Mouse (Mus musculus): ENCODE results near the gene Apex1.
"Not testable (repeated sequence)": the region's sequence is repeated elsewhere in the genome, so short reads cannot be mapped to it uniquely, and the experiment has no call there.

The Apex1 gene

DNA sequence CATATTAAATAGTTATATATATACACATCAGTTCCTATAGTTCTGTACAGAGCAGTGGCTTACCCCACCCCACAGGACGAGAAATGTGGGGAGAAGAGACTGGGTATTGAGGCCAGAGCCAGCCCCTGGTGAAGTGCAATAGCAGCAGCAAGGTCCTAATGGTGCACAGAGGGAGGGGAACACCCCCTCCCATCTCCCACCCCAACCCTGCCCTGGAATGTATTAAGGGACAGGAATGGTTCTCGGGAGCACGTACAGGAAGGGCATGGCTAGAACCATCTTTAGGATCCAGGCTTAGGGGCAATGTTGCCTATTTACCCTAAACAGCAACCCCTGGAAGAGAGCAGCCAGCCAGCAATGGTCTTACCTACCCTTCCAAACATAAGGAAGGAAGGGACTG is 2.6 kb downstream of the Apex1 start:
- DNase-seq: no peak

DNA sequence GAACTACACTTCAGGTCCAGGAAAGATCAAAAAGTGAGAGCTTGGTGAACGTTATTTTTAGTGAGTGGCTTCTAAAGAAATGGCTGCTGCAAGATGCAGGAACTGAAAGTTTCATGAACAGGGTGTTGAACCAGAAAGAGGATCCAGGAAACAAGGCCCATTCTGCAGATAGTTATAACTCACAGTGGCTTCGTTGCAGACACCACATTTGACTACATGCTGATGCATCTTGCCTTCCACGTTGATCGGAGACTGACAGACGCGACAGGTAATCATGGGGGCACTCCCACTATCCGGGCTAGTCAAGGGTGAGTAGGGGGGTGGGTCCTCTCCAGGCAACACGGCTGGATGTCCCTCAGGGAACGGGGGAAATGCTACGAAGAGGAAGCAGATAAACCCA is 5.2 kb downstream of the Apex1 start:
- no peak for DNase-seq

DNA sequence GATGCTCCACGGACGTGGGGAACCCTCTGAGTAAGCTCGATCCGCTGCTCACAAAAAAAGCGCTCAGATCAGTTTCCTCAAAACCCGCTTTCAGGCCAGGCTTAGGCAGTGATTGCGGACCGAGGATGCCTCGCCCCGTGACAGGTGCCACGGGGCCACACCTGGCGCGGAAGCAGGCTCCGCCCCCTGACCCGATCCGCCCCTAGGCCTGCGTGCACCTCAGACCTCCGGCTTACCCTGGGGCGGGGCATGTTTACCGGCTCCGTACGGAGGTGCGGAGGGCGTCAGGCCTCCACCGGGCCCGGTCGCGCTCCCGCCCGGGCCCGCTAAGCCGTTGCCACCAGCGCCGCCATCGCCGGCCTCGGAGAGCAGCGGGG is 5.6 kb downstream of the Apex1 start:
- DNase-seq: peak; percentile 78 to 84

DNA sequence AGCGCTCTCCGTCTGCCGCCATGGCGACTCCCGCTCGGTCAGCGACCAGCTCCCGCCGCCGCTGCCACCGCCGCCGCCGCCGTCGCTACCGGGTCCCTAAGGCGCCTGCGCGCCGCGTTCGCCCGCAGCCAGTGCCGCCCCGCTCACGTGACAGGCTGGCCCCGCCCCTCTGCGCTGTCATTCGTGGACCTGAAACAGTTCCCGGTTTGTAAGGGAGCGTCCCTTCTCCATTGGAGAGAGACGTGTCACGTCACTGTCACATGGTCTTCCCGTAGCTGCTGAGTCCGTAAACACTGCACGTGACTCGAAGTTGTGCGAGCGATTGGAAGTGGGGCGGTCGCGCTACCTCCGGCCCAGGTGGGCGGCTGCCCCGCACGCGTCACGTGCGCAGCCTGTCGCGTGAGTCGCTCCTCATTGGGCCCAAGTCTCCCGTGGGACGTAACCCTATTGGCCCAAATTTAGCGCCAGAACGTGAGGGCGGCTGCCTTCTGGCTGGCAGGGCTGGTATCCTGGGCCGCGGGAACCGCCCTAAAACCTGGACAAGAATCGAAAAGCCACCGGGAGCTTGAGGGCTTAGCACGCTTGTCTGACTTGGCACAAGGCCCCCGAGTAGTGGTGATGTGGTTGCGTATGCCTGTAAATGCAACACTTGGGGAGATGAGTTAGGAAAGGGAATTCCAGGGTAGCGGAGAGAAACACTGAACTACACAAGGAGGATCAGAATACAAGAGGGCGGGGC is 6.2 kb downstream of the Apex1 start, which contains the start of the genes Pip4p1 and Pnp:
Pip4p1 (minus strand) TSS at position 103 of the 739 bp plus-strand sequence.
Pnp (plus strand) TSS at position 329 of the 739 bp plus-strand sequence.
- DNase-seq: peak; percentile 99 to 100

DNA sequence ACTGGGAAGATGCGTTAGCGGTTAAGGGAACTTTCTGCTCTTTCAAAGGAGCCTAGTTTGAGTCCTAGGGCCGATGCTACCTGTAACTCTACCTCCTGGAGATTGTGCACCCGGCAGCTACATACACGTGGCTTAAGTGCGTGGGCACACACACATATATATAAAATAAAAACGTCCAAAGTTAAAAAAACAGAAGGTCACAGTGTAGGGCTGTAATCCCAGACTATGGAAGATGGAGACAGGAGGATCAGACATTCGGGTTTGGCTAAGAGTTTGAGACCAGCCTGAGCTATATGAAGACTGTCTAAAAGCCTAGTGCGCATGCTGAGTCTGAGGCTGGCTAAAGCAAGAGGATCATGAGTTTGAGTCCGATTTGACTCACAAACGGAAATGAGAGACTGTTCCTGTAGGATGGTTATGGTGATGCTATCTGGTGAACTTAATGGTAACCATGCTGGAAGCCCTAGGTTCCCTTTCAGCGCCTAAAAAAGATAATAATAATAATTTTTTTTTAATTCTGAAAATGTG is 6.8 kb downstream of the Apex1 start:
- DNase-seq: no peak

DNA sequence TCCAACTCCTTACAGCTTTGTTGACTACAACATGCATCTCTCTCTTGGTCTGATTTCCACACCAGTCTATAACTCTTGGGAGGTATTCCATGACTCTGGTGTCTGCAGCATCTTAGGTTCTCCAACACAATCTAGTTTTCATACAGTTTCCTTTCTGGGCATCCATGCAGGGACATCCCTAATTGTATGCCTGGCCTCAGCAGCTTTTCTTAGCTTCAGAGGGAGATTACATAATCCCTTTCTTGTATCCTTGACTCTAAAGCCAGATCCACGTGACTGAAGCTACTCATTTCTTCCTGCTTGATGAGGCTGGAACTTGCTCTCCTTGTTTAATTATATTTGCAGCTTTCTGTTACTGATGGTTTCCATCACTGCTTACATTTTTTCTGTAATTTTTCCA is 11.9 kb downstream of the Apex1 start:
- no peak for DNase-seq

DNA sequence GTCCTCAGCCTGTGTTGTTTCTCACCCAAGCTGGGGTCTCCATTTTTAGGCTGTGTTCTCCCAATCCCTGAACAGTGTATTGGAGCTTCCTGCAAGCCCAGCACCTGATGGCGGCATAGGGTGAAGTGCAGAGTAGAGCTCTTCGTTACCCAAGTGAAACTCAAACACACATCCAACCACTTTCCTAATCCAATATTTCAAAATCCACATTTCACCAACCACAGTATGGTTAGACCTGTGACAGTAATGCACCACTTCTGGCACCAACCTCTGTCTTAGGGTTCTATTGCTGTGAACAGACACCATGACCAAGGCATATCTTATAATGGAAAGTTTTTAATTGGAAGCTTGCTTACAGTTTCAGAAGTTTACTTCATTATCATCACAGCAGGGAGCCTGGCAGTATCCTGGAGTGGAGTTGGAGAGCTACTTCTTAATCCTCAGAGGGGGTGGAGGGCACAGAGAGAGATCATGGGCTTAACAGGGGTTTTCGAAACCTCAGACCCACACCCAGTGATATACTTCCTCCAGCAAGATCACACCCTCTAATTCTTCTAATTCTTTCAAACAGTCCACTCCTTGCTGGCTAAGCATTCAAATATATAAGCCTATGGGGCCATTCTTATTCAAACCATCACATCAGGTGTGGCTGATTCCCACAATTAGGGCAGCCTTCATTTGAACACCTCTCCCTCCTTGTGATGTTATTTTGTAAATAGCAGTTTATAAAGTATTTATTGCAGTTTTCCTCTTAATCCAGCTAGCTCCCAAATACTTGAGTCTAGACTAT is 13.5 kb downstream of the Apex1 start:
- DNase-seq: no peak

DNA sequence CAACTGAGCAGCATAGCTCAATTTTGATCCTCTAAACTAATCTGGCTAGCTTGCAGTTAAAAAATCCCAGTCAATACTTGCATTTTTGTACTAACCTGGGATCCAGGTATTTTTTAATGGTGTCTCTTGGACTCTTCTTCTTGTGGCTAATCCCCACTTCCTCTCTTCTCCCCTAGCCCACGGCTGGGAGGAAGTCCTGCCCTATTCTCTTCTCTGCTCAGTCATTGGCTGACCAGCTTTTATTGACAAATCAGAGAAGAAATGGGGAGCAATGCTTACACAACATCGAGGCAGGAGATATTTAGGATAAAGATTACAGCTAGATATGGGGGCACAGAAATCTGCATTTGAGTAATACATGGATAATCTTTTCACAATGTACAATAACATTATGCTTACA is 14.2 kb downstream of the Apex1 start:
- DNase-seq: no peak

DNA sequence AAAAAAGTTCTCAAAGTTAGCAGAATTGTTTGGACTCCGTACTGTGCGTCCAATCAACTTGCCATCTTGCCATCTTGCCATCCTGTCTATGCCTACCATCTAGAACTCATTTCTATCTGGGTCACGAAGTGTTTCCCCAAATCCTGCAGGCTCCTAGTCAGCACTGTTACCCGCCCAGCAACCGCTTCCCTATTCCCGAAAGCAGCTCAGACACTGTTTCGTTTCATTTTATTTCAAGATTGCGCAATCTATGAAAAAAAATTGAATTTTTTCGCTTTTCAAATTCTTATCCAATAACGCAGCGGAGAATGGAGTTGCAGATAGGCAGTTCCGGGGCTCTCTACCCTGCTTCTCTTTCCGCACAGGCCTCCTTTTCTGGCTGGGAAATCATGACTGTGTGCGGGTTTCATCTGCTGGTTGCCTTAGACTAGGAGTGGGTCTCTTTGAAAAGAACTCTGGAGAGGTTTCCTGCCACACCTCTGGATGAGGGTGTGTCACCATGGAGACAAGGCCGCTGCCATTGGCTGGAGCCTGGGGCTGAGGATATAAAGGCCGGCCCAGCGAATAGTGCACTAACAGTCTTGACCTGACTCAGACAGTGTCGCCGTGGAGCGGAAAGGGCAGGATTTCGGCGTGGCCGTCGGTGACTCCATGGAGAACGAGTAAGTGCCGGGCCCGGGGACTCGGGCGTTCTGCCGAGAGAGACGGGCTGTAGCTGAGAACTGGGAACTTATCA is 19.3 kb downstream of the Apex1 start, which contains the start of gene Gm49342:
Gm49342 (plus strand) TSS at position 586 of the 736 bp plus-strand sequence.
- DNase-seq: peak; percentile 95

DNA sequence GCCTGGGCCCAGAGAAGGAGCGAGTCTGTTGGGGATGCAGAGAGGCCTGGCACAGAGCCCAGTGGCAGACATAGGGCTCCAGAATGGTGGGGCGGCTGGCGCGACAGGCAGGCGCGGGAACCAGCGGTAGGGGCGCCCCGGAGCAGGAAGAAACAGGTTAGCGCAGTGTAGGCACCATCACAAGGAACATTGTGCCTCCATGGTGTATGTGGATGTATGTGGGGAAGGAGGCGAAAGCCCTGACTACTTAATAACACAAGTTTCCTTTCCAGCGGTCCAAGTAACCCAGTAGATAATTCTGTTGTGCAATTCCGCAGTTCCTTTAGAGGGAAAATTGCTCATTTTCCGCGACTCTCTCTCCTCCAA is 19.9 kb downstream of the Apex1 start:
- not testable (repeated sequence) for DNase-seq

DNA sequence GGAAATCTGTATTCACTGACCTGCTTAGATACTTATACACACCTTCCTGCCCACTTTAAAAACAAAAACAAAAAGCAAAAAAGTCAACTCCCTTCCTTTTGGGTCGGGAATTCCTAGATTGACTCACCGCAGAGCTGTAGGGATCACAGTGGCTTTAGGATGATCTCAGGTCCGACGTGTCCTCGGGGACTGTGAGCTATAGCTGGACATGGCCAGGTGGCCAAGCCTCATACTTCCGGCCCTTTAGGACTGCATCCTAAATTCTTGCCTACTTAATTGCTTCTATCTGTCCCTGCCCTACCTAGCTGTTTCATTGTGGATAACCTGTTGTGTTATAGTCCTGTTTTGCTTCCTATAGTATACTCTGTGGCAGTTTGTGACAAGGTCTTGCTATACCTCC is 20.3 kb downstream of the Apex1 start:
- not testable (repeated sequence) for DNase-seq

DNA sequence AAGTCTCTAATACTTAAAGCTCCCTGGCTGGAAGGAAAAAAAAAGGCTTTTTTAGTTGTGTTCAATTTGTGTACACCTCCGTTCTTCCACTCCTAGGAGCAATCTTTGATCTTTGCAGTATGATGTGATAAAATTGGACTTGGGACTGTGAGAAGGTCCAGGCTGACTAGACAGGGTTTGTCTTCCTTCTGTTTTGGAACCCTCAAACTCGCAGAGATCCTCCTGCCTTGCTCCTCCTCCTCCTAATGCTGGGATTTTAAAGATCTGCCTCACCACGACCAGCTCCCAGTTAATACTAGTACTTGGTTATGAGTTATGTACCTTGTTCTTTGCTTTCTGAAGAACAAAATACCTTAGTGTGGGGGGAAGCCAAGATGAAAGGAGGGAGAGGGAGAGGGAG is 20.8 kb downstream of the Apex1 start:
- DNase-seq: not testable (repeated sequence)

DNA sequence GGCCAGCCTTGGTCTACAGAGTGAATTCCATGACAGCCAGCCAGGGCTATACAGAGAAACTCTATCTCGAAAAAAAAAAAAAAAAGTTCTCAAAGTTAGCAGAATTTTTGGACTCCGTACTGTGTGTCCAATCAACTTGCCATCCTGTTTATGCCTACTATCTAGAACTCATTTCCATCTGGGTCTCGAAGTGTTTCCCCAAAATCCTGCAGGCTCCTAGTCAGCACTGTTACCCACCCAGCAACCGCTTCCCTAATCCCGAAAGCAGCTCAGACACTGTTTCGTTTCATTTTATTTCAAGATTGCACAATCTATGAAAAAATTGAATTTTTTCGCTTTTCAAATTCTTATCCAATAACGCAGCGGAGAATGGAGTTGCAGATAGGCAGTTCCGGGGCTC is 30.7 kb downstream of the Apex1 start:
- no peak for DNase-seq

DNA sequence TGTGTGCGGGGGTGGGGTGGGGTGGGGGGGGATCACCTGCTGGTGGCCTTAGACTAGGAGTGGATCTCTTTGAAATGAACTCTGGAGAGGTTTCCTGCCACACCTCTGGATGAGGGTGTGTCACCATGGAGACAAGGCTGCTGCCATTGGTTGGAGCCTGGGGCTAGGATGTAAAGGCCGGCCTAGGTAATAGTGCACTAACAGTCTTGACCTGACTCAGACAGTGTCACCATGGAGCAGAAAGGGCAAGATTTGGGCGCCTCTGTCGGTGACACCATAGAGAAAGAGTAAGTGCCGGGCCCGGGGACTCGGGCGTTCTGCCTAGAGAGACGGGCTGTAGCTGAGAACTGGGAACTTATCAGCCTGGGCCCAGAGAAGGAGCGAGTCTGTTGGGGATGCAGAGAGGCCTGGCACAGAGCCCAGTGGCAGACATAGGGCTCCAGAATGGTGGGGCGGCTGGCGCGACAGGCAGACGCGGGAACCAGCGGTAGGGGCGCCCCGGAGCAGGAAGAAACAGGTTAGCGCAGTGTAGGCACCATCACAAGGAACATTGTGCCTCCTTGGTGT is 31.3 kb downstream of the Apex1 start, which contains the start of gene Pnp2:
Pnp2 (plus strand) TSS at position 51 of the 567 bp plus-strand sequence.
- peak; percentile 76 to 84 for DNase-seq

DNA sequence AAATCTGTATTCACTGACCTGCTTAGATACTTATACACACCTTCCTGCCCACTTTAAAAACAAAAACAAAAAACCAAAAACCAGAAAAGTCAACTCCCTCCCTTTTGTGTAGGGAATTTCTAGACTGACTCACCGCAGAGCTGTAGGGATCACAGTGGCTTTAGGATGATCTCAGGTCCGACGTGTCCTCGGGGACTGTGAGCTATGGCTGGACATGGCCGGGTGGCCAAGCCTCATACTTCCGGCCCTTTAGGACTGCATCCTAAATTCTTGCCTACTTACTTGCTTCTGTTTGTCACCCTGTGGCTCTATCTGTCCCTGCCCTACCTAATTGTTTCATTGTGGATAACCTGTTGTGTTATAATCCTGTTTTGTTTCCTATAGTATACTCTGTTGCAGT is 32.0 kb downstream of the Apex1 start:
- peak in 1 of 2 experiments; percentile 16 for DNase-seq

DNA sequence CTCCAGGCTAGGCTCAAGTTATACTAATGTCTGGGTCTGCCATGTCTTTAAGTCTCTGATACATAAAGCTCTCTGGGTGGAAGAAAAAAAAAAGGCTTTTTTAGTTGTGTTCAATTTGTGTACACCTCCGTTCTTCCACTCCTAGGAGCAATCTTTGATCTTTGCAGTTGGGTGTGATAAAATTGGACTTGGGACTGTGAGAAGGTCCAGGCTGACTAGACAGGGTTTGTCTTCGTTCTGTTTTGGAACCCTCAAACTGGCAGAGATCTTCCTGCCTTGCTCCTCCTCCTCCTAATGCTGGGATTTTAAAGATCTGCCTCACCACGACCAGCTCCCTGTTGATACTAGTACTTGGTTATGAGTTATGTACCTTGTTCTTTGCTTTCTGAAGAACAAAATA is 32.4 kb downstream of the Apex1 start:
- DNase-seq: not testable (repeated sequence)

DNA sequence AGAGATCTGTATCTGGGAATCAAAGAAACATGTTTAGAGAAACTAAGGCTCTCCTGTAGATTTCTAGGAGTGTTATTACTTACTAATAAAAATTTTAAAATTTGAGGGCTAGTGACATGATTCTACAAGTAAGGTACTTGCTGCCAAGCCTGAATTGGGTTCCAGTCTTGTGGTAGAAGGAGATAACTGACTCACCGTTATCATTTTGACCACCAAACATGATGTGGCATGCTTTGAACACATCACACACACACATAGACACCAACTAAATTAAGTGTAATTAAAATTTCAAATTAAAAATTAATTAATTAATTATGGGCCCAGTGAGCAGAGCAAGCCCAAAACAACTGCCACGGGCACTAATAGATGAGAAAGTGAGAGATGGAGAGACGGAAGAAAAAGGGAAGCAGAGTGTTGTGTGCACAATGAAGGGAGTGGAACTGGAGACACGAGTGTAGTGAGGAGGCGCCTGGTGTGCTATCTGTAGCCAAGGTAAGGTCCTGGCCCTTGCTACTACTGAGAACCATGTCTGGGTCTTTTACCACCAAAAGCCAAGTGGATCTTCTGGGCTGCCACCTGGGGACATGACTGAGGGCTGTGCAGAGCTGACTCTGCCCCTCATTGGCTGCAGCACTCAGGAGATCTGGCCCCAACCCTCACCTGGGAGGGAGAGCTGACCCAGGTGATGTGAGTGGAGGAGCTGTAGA is 33.7 kb downstream of the Apex1 start:
- DNase-seq: not testable (repeated sequence)

DNA sequence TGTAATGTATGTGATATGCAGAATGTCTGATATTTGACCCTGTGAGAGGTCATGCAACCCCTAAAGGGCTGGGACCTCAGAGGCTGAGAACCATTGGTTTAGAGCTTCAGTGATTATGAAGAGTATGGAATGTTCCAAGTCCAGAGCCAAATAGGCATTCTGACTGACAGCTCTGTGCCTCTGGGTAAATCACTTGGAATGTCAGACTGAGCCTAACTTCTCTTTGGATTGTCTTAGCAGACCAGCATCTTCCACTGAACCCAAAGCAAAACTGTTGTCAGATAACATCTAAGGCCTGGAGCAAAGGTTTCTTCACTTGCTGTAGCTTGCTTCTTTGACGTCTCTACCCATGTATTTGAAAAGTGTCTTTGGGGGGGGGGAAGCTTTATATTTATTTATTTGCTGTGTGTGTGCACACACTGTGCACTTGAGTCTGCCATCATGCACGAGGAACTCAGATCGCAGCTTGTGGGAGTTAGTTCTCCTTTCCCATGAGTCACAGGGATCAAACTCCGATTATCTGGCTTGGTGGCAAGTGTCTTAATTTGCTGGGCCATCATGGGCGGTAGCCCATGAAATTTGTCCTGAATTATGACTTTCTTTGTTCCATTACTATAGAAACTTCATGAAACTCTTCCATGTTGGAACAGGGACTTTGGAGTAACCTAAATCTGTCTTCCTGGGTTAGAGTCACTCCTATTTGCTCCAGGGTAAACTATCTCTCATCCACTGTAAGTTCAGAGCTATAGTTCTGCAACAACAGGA is 43.6 kb downstream of the Apex1 start:
- DNase-seq: peak in 1 of 2 experiments; percentile 6

DNA sequence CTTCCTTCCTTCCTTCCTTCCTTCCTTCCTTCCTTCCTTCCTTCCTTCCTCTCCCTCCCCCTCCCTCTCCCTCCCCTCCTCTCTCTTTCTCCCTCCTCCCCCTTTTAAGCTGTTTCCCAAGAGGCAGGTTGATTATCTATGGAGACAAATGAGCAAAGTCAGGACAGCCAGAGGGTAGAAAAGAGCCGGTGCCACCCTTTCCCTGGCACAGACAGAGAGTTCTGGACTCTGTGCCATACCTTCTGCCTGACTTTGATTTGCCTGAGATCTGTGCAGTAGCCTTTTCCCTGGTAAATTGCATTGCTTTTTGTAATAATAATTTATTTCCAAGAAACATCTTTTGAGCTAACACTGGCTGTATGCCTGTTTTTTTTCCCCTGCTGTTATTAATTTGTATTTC is 44.3 kb downstream of the Apex1 start:
- DNase-seq: peak; percentile 40 to 53

DNA sequence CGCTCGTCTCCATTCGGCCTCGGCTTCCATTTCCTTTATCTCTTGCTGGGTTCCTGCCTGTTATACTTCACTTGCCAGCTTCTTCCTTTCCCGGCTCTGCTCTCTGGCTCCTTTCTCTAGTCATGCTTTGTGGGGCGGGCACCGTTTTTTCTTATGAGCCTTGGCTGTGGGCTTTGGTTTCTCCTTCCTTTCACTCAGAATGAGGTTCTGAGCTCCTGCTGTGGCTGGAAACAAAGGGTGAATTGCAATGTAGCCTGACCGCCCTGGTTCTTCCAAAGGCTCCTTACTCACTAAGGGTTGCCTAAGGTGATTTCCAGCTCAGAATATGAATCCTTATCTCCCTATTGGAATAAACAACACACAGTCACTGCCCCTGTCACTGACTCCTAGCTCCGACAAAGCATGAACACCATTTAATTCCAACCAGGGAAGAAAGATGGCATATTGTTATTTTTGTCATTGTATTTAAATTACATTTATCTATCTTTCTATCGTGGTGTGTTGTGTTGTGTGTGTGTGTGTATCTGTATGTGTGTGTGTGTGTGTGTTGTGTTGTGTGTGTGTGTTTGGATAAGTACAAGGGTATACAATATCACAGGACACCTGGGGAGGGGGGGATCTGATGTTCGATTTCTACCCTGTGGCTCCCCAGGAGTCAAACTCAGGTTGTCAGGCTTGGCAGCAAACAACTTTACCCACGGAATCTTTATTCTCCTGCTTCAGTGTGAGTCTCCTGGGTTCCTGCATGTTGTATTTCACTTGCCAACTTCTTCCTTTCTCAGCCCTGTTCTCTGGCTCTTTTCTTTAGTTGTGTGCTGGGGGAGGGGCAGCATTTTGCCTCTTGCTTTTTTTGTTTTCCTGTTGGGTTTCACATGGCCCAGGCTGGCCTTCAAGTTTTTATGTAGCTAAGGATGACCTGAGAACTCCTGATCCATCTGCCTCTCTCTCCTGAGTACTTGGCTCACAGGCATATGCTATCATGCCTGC is 45.1 kb downstream of the Apex1 start:
- DNase-seq: peak; percentile 71 to 72
